7 mouse cellular contexts compared by ENCODE assay signal in the genomic region with DNA sequence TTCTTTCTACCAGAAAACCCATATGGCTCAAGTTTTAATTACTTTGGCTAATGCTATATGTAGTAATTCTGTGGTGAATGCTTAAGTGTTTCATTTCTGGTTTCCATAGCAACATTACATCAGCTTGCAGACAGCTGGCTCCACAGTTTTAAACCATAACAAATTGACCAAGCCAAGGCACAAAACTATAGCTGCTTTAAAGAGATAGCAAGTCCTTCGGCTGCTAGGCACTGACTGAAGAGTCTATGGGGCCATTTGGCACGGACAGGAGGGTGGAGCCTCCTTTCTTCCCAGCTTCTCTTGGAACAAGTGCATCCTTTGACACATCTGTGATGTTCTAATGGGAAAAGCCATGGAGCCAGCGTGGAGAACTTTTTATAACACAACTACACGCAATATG.
A peak's percentile ranks its signal among the peaks of the same experiment; 100 is the strongest.
DNase-seq lines count a peak whose midpoint lies in the region; ATAC-seq lines count a peak whose summit lies in the region.

No protein-coding gene starts in this region.

- H3K27ac ChIP-seq in limb, embryonic 13.5 days = peak overlapping the region; percentile 72; the same call in 1 of the 2 replicates
- peak overlapping the region; percentile 33; the same call in 1 of the 2 replicates for H3K27ac ChIP-seq in neural tube, embryonic 12.5 days

- H3K27me3 ChIP-seq in limb, embryonic 13.5 days = no peaks in the 10 kb centered on the region
- no peaks in the 10 kb centered on the region for H3K27me3 ChIP-seq in neural tube, embryonic 12.5 days (replicated peaks)

- WGBS in limb, embryonic 13.5 days = 31% methylated on average over 4 of the region's 4 CpGs
- WGBS in neural tube, embryonic 12.5 days = 7% methylated on average over 4 of the region's 4 CpGs

- H3K36me3 ChIP-seq in limb, embryonic 13.5 days = no peaks in the 10 kb centered on the region
- H3K36me3 ChIP-seq in neural tube, embryonic 12.5 days = no peaks in the 10 kb centered on the region

- H3K9ac ChIP-seq in limb, embryonic 13.5 days = peak overlapping the region; percentile 19; the same call in 1 of the 2 replicates
- H3K9ac ChIP-seq in neural tube, embryonic 12.5 days = no peak overlapping the region

- no peaks in the 10 kb centered on the region for H3K9me3 ChIP-seq in limb, embryonic 13.5 days
- H3K9me3 ChIP-seq in neural tube, embryonic 12.5 days = no peaks in the 10 kb centered on the region

- H3K4me3 ChIP-seq in limb, embryonic 13.5 days = peak overlapping the region; percentile 35
- peak overlapping the region; percentile 40 for H3K4me3 ChIP-seq in neural tube, embryonic 12.5 days

- H3K4me2 ChIP-seq in limb, embryonic 13.5 days (replicated peaks) = peak overlapping the region; percentile 59
- peak overlapping the region; percentile 58 for H3K4me2 ChIP-seq in neural tube, embryonic 12.5 days (replicated peaks)

- H3K4me1 ChIP-seq in limb, embryonic 13.5 days = peaks cover 76% of the 10 kb centered on the region
- H3K4me1 ChIP-seq in neural tube, embryonic 12.5 days = peaks cover 64% of the 10 kb centered on the region

- ATAC-seq in granulocyte monocyte progenitor cell, adult 5-6 weeks (replicated peaks; ENCODE audit: poor library complexity, severe bottlenecking) = peak; percentile 61
- ATAC-seq in limb, embryonic 13.5 days (ENCODE audit: low FRiP score, low read depth) = peak; percentile 73
- peak; percentile 70 for ATAC-seq in neural tube, embryonic 12.5 days (ENCODE audit: low FRiP score, low read depth)

- DNase-seq in 3T3-L1 (ENCODE audit: low read depth, low spot score) = peak; percentile 78
- peak; percentile 78 for DNase-seq in NIH3T3 (ENCODE audit: low read depth)
- DNase-seq in cerebellum, postnatal 25 days = no peak
- no peak for DNase-seq in adrenal gland, adult 2 months

Comparison
In these comparisons a context has a peak if more than half of its experiments do, and no peak if none do; other contexts are left out.
1. DNase-seq: peak in 3T3-L1 (single experiment) and NIH3T3 (single experiment); none in cerebellum, postnatal 25 days (0 of 2) and adrenal gland, adult 2 months (single experiment).
2. Peak in every context shown above with its lines, with median percentiles within 50 percentile points of each other: ATAC-seq.